Mouse (Mus musculus) NIH3T3 (cell line): ENCODE results near the gene Hs3st1.

ENCODE experiments used
- DNase-seq: peaks from one replicate; pipeline ENCODE4 v3.0.0-alpha.2; 2012; ENCODE audit warnings: low read depth

The Hs3st1 gene

GRCm38 (mm10) chr5:39643260-39643923 is 111.9 kb downstream of the Hs3st1 start:
- no peak for DNase-seq

DNA sequence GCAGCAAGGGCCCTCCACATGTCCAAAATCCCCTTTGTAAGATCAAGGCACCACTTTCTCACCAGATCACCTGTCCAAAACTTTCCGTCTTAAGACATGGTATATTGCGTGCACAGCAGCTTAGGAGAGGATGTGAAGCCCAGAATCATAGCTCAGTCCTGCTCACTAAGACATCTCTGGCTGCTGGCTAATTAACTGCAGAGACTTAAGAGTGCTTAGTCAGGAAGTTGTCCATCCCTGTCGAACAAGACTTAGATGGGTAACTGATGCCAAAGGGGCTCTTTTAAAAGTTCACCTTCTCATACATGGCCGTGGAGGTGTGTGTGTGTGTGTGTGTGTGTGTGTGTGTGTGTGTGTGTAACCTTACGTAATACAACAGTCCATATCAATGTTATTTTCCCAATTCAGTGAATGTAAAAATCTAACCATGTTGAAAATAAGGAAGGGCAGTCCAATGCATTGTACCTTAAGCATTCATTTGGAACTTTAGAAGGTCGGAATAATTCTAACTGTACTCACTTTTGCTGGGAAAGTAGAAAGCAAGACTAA is 113.0 kb downstream of the Hs3st1 start:
- DNase-seq = no peak

DNA sequence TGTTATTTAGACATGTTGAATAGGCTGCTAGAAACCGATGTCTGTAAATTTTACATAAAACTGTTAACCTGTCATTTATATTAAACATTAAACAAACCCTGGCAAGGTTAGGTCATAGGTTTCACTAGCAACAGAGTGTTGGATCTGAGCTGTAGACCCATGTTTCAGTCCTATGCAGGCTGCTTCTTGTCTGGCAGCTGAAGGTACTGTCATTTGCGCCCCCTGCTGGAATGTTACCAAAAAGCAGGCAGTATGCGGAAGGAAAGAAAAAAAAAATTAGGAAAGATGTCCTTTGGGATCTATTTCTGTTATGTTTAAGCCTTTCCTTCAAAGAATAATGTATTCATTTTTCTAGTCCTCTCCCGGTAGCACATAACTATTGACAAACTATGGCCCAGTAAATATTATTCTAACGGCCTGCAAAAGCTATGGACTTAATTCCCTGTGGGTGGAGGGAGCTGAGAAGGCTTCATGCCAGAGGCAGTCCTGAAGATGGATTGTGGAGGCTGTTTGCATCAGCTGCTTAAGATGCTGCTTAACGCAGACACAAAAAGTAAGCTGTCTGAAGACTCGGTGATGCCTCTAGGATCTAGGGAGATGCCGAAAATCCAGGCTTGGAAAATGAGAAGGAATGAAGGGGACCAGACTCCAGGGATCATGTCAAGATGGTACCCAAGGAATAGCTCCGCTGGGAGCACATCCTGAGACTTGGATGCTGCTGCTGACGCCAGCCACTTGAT is 115.7 kb downstream of the Hs3st1 start:
- DNase-seq = peak; percentile 62

DNA sequence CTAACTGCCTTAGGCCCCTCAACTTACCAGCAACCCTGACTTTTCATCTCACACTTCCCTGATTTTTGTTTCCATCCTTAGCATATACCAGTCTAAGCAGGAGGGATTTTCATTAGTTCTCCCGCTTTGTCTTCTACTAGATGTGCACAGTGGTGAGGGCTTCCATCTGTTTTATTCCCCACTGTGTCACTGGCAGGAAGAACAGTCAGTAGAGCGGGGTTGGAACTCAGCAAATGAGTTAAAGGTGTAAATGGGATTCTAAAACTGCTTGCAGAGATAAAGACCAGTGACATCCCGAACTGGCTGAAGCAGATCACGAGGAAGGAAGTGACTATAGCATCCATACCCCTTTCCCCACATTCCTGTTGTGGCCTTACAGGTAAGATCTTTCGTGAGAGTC is 116.3 kb downstream of the Hs3st1 start:
- no peak for DNase-seq

GRCm38 (mm10) chr5:39637874-39638273 is 117.4 kb downstream of the Hs3st1 start:
- no peak for DNase-seq

DNA sequence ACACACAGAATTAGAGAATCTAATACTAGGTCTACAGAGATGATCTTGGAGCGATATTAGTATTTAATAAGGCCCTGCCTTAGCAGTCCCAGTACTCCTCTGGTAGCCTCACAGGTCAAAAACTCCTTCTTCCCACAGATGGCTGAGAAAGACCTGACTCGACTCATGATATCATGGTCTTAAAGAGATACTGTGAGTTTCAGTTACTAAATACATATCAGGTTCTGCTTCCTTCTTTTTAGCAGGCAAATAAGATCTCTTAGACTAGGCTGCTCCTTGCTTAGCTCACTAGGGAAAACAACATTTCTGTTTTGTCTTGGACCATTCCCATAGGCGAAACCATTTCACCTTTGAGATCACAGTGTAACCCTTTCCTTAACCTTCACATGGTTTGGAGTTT is 119.2 kb downstream of the Hs3st1 start:
- no peak for DNase-seq

DNA sequence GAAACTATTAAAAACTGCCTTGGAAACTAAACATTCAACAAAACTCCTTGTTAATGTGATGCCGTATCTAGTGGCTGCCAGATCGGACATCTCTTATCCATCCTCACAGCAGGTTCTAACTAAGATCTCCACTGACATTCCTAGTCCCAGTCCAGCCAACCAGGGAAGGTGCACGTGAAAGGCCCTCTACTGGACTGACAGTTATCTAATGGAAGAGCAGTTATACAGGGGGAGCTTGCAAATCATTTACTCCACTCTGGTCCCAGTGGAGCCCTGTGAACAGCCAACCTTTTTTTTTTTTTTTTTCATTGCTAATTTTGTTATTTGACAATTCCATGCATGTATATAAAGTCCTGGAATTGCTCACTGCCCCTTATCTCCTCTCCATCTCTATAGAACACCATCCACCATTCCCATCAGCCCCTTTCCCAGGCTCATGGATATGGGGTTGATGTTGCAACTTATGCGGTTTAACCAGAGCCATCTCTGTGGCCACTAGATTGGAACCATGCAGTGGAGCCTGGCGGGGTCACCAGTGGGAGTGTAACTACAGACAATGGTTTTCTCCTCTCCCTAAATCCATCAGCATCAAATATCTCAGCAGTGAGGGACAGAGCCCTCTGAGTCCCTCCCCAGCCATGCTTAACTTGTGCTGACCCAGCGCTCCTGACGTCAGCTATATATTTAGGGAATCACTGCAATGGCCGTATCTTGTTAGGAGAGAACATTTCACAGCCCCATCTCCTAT is 120.8 kb downstream of the Hs3st1 start:
- no peak for DNase-seq

DNA sequence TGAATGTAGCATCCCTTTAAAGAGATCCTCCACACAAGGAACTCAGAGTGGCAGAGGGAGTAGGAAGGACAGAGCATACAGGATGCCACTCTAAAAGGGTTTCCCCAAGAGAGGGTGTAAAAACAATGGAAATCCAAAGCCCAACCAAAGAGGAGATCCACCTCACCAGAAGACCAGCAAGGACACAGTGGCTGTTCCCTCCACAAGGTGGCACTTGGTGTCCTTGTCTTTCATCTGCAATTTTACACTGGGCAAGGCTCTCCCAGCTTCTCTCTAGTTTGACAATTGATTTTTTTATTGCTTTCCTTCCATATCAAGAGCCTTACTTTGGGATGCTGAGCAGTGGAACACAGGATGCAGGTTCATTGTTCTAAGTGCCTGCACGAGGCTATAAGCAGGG is 122.1 kb downstream of the Hs3st1 start:
- DNase-seq = no peak

DNA sequence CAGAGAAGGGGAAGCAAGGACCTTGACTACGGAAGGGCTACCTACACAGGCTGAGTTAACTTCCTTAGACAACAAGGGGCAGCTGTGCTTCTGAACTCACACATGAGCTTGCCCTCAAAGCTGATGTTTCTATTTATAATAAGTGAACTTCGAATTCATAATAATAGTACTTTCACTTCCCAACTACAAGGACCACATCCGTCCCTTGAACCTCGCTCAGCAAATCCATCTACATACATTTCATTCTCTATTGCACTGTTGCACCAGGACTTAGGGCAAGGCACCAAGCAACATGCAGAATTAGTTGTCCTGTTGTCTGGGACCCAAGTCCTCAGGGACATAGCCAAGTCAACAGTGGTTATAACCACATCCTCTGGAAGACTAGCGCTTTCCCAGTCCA is 124.4 kb downstream of the Hs3st1 start:
- DNase-seq = no peak

- no peak for DNase-seq
Measured at GRCm38 (mm10) chr5:39625037-39625473, 130.2 kb downstream of the Hs3st1 start.

GRCm38 (mm10) chr5:39624218-39624590 is 131.1 kb downstream of the Hs3st1 start:
- no peak for DNase-seq

GRCm38 (mm10) chr5:39623304-39624217 is 131.7 kb downstream of the Hs3st1 start:
- peak; percentile 8 for DNase-seq

DNA sequence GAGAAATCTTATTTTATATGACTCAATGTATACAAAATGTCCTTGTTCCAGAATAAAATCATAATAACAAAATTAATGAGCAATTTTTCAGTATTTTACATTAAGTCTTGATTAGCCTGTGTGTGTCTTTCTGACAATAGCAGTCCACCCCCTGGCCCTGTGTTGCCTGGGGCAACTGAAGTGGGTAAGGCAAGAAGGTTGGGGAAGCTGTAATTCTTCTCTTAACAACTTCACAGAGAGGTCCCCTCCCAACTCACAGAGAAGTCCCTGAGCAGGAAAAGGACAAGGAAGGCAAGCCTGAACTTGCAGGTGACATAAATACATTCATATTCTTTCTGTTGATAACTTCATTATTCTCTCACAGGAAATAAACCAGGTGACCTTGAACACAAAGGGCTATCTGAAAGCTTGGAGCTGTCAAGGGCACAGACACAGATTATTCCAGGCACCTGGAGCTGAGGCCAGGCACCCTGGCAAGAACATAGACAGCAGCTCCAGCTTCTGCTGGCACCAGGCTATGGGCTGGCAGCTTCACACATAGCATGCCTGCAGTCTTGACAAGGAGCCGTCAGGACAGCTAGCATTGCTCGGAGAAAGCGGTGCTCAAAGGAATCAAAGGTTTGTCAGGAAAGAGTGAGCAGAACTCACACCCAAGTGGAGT is 134.9 kb downstream of the Hs3st1 start:
- DNase-seq = no peak

DNA sequence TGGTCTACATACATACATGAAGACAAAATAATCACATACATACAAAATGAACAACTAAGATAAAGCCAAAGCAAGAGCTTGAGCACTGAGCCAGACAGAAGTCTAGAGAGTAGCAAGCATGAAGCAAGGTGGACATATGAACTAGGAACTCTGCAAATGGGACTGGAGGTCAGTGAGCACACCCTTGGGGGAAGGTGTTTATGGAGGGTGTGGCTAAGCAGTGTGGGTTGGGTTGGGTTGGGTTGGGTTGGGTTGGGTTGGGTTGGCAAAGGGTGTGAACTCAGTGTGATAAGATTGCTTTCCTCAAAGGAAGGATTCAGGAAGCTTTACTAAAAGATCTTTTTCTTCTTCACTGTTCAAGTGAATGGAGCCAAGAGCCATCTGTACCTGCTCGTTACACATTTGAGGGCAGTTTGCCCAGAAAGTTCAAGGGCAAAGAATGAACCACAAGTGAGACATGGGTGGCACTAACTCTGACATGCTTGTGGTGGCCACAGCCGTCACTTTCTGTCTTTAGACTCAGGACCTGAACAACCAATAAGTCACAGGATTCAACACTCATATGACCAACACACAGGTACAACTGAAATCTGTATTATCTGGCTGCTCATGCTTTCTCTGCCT is 137.8 kb downstream of the Hs3st1 start:
- DNase-seq = no peak

DNA sequence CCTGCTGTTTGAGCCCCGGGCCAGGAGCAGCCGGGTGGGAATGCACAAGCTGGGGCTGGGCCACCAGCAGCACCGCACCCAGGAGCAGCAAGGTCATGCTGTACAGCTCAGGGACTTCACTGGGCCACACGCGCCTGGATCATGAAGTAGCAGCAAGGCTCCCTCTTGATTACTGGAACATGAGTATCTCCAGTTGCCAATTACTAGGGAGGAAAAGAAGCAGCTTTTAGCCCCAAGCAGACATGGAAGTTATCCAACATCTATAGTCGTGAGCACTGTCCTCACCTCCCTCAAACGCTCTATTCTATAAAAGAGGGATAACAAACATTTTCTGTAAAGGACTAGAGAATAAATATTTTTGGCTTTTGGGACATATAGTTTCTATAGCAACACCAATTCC is 140.1 kb downstream of the Hs3st1 start:
- DNase-seq = no peak

- DNase-seq = no peak
Measured at GRCm38 (mm10) chr5:39613534-39613933, 141.7 kb downstream of the Hs3st1 start.

DNA sequence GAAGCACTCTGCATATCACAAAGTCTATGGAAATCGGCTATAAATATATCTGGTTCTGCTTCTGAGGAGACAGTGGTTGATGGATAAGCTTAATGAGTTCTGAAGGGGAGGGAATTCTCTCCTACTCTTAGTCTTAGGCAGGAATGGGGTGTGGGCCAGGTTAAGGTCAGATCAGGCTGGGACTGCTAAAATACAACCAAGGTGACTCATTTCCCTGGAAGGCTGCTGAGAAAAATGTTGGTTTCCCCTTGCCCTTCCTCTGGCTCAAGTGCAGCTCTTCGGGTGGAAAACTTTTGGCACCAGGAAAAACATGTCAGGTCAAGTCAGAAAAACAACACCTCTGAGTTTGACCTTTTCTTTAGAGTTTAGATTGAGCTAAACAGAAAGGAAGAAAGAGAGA is 143.0 kb downstream of the Hs3st1 start:
- DNase-seq = no peak

DNA sequence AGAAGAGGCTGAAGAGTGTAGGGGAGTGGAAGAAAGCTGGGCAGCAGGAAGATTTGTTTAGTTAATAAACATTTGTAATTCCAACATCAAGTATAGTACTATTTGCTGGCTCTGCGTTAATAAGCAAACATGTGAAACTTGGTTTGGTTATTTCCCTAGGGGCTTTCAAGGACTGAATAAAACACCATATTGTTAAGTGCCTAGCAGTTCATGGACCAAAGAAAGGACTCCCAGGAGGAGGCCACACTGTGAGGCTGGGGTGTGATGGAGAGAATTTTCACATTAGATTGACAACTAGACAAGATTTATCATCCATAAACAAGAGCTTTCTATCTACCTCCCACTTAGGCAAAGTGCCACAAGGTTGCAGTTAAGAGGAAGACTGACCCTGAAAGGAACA is 147.0 kb downstream of the Hs3st1 start:
- DNase-seq = no peak

DNA sequence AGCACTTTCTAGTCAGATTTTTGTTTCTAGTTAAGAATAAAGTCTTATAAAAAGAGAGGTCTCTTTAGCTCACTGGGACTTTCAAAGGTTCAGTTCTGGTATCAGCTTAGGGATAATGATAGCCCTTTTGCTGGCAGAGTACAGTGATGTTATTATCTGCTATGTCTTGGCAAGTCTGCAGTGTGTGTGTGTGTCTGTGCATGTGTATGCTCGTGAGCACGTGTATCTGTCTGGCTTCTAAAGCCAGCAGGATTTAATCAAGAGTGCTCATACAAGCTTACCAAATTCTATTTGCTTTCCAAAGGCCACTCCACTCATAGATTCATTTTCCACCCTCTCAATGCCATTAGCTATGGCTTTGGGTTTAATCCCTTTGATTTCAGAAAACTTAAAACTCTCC is 160.5 kb downstream of the Hs3st1 start:
- DNase-seq = no peak
